Mouse (Mus musculus): ENCODE measurements around the gene Nod1. TPM values are rescaled to one million over a fixed set of nuclear protein-coding genes. Genes with fewer than 3 reads are reported as not detected.
"Not testable (repeated sequence)": the region's sequence is repeated elsewhere in the genome, so short reads cannot be mapped to it uniquely, and the experiment has no call there.

Nod1 gene
- total RNA-seq, 2 experiments from 2014 or later, result 0.80 to 2.2 TPM

GRCm38 (mm10) chr6:54984096-54984495 lies 11.7 kb upstream of the Nod1 start:
- ATAC-seq (replicated peaks; ENCODE audit: low FRiP score, low TSS enrichment, poor library complexity, severe bottlenecking), result no peak

- ATAC-seq (replicated peaks; ENCODE audit: low FRiP score, low TSS enrichment, poor library complexity, severe bottlenecking), result no peak
Measured at GRCm38 (mm10) chr6:54983526-54984050, 11.2 kb upstream of the Nod1 start.

GRCm38 (mm10) chr6:54979426-54979825 lies 7.0 kb upstream of the Nod1 start:
- ATAC-seq (replicated peaks; ENCODE audit: low FRiP score, low TSS enrichment, poor library complexity, severe bottlenecking), result no peak

- no peak for ATAC-seq (replicated peaks; ENCODE audit: low FRiP score, low TSS enrichment, poor library complexity, severe bottlenecking)
Measured at GRCm38 (mm10) chr6:54975616-54976015, 3.2 kb upstream of the Nod1 start.

GRCm38 (mm10) chr6:54974501-54974900 lies 2.1 kb upstream of the Nod1 start:
- ATAC-seq (replicated peaks; ENCODE audit: low FRiP score, low TSS enrichment, poor library complexity, severe bottlenecking), result peak; percentile 69

GRCm38 (mm10) chr6:54972929-54973211 lies 458 bp upstream of the Nod1 start:
- 0 out of 2 replicates have a peak, but pooled peaks have one; percentile 39 for ATAC-seq (replicated peaks; ENCODE audit: low FRiP score, low TSS enrichment, poor library complexity, severe bottlenecking)

- no peak for ATAC-seq (replicated peaks; ENCODE audit: low FRiP score, low TSS enrichment, poor library complexity, severe bottlenecking)
Measured at GRCm38 (mm10) chr6:54971731-54972110, 691 bp downstream of the Nod1 start.

GRCm38 (mm10) chr6:54970506-54970905 lies 1.9 kb downstream of the Nod1 start:
- no peak for ATAC-seq (replicated peaks; ENCODE audit: low FRiP score, low TSS enrichment, poor library complexity, severe bottlenecking)

GRCm38 (mm10) chr6:54969801-54970200 lies 2.6 kb downstream of the Nod1 start:
- ATAC-seq (replicated peaks; ENCODE audit: low FRiP score, low TSS enrichment, poor library complexity, severe bottlenecking), result no peak

GRCm38 (mm10) chr6:54967591-54967990 lies 4.8 kb downstream of the Nod1 start:
- no peak for ATAC-seq (replicated peaks; ENCODE audit: low FRiP score, low TSS enrichment, poor library complexity, severe bottlenecking)

- ATAC-seq (replicated peaks; ENCODE audit: low FRiP score, low TSS enrichment, poor library complexity, severe bottlenecking), result no peak
Measured at GRCm38 (mm10) chr6:54965234-54965633, 7.2 kb downstream of the Nod1 start.

GRCm38 (mm10) chr6:54964755-54965154 lies 7.7 kb downstream of the Nod1 start:
- ATAC-seq (replicated peaks; ENCODE audit: low FRiP score, low TSS enrichment, poor library complexity, severe bottlenecking), result no peak

- ATAC-seq (replicated peaks; ENCODE audit: low FRiP score, low TSS enrichment, poor library complexity, severe bottlenecking), result peak; percentile 57; the same call in 1 of the 2 replicates
Measured at GRCm38 (mm10) chr6:54963599-54963998, 8.8 kb downstream of the Nod1 start.

- ATAC-seq (replicated peaks; ENCODE audit: low FRiP score, low TSS enrichment, poor library complexity, severe bottlenecking), result no peak
Measured at GRCm38 (mm10) chr6:54957655-54958054, 14.8 kb downstream of the Nod1 start.

- no peak for ATAC-seq (replicated peaks; ENCODE audit: low FRiP score, low TSS enrichment, poor library complexity, severe bottlenecking)
Measured at GRCm38 (mm10) chr6:54956425-54956824, 16.0 kb downstream of the Nod1 start.

GRCm38 (mm10) chr6:54955949-54956348 lies 16.5 kb downstream of the Nod1 start:
- no peak for ATAC-seq (replicated peaks; ENCODE audit: low FRiP score, low TSS enrichment, poor library complexity, severe bottlenecking)

- no peak for ATAC-seq (replicated peaks; ENCODE audit: low FRiP score, low TSS enrichment, poor library complexity, severe bottlenecking)
Measured at GRCm38 (mm10) chr6:54954659-54955414, 17.6 kb downstream of the Nod1 start.

- ATAC-seq (replicated peaks; ENCODE audit: low FRiP score, low TSS enrichment, poor library complexity, severe bottlenecking), result not testable (repeated sequence)
Measured at GRCm38 (mm10) chr6:54953399-54953798, 19.0 kb downstream of the Nod1 start.

- no peak for ATAC-seq (replicated peaks; ENCODE audit: low FRiP score, low TSS enrichment, poor library complexity, severe bottlenecking)
Measured at GRCm38 (mm10) chr6:54952542-54952941, 19.9 kb downstream of the Nod1 start.

GRCm38 (mm10) chr6:54948682-54949081 lies 23.7 kb downstream of the Nod1 start:
- ATAC-seq (replicated peaks; ENCODE audit: low FRiP score, low TSS enrichment, poor library complexity, severe bottlenecking), result no peak

- no peak for ATAC-seq (replicated peaks; ENCODE audit: low FRiP score, low TSS enrichment, poor library complexity, severe bottlenecking)
Measured at GRCm38 (mm10) chr6:54946241-54946953, 26.0 kb downstream of the Nod1 start.
